Mouse (Mus musculus) retina, postnatal 7 days (tissue): ENCODE results near the gene Gpr137.

Experiments
- DNase-seq: peaks from one replicate; pipeline ENCODE4 v3.0.0-alpha.2; 2012; ENCODE audit warnings: low read depth, low spot score

Gpr137 gene

DNA sequence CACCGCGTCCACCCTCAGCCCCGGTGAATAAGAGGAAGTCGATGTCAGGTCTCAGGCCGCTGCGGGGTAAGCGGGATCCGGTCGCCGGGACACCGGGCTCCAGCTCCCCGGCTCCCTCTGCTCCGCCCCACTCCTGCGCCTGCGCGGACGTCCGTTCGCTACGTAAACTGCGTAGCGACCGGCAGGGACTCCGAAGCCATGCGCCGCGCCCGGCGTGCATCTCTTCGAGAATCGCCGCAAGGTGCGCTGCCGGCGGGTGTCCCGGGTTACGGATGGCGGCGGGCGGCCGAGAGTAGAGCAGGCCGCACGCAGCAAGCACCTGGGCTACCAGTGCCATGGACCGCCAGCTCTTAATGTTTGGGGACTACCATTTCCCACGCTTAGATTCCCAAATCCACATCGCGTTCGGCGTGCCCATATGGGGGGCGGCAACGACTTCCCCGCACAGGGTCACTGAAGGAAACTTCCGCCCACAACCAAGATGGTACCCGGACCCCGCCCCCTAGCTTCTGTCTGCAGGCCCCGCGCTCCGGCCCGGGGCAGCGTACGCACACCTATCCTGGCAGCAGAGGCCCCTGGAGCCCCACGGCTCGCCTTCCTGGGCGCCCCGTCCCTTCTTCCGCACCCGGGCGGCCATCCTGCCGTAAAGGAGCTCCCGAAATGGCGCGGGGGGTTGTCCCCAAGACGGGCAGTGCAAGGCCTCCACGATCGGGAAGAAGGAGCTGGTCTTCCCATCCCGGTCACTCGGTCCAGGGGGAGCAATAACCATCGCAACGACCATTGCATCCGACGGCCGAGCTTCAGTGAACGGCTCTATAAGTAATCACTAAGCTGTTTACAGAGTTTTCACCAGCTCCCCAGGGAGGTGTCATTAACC lies 670 bp downstream of the Gpr137 start, which contains the start of gene Bad:
Gene Bad, plus strand, starts transcription at position 490 of the 877 bp plus-strand sequence.
- peak; percentile 94 for DNase-seq

DNA sequence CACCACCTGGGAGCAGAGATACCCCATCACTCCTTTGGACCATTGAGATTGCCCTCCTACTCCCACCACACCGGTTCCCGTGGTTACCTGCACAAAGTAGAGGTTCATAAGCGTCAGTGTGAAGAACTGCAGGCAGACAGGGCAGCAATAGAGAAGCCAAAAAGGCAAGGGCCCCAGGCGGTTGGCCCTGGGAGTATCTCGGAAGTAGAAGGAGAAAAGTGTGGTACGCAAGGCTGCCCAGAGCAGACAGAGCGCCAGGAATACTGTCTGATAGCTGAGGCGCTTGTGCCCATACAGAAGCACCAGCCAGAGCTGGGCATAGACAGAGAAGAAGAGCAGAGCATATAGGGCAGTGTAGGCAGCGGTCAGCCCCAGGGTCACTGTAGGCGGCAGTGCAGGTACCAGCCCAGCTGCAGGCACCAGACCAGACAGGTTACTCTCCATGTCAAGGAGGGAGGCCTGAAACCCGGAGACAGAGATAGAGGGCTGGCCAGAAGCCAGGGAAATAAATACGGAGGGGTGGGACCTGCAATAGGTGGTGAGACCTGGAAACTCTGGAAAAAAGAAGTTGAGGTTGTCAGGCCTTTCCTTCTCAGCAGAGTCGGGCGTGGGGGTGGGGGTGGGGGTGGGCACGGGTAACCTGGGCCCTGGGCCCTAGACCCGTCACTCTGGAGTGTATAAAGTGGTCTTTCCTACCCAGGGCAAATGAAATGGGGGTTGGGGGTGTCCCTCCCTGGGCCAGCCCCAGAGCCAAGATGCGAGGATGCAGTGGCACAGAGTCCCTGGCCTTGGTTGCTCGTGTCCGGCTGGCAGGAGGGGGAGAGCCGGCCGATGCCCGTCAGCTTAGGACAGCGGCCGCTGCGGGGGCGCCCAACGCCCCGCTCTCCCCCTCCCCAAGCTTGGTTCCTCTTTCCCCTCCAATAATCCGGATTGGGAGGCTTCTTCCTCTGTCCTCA lies 1.6 kb downstream of the Gpr137 start:
- no peak for DNase-seq

DNA sequence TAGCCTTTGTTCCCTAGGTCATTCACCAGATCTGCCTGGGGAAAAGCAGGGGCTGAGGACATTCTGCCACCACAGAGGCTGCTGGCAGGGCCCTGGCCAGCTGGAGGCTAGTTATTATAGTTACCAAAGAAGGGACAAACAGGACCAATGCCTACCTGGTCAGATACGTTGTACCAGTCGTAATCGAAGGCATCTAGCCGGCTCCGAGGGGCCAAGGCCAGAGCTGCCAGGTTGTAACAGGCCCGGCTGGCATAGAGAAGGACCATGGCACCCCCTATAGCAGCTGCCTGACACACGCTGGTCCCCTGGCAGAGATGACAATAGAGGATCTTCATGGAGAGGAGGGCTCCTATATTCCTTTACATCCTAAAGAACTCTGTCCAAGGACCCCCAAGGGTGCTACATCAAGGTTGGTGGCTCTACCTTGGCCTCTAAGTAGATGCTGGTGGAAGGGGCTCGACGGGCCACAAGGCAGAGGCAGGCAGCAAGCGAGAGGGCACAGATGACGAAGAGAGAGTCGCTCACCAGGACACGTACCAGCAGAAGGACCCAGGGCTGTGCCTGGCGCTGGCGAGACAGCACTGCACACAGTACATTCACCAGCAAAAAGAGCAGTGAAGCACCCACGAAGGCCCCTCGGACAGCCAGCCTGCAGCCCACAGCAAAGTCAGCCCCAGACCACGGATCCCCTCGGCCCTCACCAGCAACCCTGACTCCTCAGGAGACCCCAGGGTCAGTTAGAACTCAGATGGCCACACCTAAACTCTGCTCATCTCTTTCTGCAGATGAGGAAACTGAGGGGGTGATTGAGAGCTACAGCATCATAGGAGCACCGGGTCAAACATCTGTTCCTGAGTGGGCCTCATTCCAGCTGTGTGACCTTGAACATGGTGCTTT lies 2.9 kb downstream of the Gpr137 start:
- no peak for DNase-seq

DNA sequence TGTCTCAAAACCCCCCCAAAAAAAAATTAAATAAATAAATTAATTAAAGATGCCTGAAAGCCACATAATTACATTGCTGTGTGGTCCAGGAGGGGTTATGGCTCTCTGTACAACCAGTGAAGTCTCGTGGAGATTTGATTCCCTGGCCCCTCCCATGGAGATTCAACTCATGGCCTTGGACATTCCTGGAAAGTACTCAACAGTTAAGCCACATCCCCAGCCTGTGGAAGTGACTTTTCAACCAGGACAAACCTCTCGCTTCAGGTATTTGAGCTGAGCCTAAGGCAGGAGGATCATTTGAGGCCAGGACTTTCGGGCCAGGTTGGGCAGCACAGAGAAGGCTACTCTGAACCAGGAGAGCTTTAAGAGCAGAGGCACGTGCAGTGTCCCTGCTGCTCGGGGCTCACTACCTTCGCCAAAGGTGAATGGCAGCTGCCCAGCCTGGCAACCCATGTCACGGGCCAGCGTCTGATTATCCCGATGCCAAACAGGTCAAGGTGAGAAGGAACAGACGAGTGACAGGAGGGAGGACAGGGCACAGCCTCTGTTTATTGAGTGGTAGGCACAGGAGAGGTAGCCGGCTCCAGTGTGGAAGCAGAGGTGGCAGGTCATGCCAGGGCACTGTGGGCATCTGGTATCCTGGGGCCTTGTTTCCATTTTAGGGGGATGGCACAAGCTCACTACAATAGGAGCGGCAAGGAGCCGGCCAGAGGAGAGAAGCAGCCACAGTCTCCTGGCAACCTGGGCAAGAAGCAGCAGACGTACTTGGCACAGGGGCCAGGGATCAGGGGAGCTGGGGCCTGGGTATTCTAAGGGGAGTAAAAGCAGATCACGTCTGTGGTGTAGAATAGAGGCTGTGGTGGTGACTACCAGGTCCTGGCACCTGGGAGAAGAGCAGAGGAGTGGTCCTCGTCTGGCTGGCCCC lies 4.5 kb downstream of the Gpr137 start:
- DNase-seq: no peak

DNA sequence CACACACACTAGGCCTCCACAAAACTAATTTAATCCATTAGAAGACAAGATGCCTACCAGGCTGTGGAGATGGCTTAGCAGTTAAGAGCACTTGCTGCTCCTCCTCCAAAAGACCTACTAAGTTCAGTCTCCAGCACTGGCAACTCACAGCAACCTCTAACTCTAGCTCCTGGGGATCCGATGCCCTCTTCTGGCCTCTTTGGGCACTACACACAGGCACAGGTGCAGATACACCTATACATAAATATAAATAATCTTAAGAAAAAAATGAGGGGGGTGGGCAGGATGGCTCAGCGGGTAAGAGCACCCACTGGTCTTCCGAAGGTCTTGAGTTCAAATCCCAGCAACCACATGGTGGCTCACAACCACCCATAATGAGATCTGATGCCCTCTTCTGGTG lies 6.0 kb downstream of the Gpr137 start:
- no peak for DNase-seq

DNA sequence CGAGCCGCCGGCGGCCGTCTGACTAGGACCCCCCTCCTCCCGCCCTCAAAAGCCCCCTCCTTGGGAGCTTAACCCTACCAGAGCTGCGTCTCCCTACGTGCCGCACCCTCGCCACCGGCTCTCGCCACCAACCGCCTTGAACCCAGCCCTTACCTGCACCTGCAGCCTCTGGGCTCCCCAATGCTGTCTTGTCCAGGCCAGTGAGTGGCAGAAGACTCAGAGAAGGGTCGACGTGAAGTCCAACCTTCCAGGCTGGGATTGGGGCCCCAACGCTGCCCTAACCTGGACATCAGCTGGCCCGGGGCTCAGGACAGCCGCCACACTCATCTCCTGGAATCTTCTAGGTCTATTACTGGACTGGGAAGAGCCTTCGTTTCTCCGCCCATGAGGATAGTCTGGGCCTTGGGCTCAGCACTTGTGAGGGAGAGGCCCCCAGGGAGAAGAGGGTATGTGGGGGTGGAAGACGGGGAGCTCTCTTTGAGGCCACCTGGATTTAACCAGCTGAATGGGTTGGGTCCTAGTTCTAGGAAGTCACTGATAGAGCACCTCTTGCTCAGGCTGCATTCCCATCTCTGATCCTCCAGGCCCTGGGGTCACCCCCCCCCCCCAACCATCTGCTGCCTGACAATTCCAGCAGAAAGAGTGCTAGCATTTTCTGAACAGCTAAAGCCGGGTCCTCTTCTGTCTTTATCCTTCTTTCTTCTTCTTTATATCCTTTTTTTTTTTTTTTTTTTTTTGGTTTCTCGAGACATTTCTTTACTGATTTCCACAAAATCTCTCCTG lies 7.9 kb downstream of the Gpr137 start, which contains the start of gene Kcnk4:
Gene Kcnk4, minus strand, starts transcription at position 321 of the 783 bp plus-strand sequence.
- no peak for DNase-seq

DNA sequence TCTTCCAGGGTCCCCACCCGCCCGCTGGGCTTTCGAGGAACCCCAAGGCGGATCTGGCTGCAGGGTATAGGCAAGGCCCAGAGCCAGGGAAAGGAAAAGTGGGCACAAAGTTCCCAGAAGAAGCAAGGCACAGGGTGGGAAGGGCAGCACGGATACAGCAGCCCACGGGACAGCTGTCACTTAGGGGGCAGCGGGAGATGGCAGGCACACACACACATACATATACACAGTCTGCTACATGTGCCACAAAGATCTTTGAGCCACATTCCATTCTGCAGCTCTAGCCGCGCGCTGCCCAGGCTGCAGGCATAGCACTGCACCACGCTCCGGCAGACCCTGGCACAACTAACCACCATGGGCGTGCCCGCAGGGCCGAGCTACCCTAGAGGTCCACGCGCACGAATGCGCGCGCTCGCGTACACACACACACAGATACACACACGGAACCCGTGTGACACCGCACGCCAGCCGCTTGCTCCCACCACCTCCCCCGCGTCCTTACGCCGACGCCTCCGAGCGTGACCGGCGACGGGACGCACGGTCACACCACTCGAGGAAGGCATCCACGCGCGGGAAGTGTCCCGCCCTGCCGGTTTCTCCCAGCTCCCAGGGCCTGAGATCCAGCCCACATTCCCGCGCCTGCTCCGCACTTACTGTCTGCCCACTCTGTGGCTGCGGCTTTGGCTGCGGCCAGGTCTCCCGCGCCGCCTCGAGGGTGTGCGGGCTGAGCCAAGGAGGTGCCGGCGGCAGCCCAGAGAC lies 8.7 kb downstream of the Gpr137 start:
- DNase-seq: no peak

DNA sequence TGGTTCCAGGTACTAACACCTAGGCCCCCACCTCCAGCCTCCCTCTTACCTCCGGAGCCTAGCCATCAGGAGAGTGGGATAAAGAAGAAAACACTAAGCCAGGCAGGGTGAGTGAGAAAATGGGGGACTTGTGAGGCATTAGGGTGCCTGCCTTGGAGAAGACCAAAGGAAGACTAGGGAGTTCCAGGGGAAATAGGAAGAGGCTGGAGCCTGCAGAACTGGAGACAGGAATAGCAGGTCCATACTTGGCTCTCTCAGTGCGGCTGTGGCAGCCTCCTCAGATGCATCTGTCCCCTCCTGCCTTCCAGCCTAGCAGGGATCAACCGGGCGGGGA lies 9.2 kb downstream of the Gpr137 start:
- no peak for DNase-seq

DNA sequence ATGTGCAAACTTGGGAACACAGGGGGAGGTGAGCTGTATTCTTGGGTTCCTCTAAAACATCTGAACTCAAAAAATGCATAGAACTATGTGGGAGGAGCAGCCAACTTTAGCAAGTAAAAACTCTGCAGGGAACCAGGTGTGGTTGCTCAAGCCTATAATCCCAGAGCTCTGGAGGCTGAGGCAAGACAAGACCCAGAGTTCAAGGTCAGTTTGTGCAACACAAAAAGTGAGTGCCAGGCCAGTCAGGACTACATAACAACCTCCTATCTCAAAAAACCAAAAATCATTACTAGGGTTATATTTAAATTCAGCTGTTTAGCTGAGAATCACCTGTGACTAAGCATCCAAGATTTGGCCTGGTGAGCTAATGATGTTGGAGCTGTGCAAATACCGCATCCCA lies 10.3 kb downstream of the Gpr137 start:
- DNase-seq: no peak

DNA sequence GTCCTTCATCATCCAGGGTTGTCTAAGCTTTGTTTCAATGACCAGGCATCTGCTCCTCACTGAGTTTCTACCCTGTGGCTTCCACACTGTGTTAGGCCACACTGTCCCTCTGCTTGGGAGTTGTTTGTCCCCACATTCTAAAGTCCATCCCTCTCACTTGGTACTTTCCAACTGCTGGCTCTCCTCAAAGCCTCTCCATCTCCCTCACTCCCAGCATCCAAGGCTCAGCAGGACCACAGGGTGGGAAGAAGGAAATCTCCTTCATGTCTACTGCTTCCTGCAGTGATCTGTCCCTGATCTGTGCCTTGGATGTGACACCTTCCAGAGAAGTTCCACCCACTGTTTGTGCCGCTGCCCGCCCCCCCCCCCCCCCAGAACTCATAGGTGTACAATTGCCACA lies 11.3 kb downstream of the Gpr137 start:
- DNase-seq: no peak

DNA sequence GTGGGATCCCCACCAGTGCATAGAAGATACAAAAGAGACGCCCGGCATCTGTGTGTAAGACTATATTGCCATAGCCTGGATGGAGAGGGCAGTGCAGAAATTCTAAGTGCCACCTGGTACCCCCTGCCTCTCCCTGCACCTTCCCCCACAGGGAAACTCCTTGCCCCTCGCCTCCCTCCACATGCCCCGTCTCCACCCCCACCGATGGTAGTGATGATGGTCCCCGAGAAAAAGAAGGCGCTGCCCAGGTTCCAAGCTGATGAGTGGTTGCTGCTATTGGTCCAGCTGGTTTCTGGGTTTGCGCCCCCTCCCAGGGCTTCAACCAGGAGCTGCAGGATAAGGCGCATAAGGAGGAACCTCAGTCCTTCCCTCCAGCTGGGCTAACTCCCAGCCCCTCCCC lies 14.2 kb downstream of the Gpr137 start:
- DNase-seq: no peak

DNA sequence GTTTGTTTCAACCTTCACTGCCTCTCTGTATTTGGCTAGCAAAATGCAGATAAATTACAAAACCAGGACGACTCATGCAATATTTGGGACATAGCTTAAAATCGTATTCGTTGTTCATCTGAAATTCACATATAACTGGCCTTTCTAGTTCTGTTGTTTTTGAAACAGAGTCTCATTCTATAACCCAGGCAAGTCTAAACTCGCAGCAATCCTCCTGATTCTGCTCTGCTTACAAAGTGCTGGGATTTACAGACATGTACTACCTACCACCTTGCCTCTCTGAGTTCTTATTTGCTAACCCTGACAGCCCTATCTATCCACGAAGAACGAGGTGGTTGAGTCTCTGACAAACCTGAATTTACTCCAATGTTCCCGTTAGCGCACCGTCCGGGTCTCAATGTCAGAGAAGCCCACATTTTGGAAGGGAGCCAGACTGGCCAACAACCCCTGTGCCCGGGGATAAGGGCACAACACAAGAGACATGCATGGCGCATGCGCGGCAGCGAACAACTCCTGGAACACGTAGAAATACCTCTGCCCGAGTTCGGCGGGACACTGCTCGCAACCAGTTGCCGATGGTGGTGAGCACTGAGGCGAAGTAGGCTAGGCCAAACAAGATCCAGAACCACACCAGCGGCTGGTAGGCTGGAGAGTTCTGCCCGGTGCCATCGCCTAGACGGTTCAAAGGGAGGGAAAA lies 15.6 kb downstream of the Gpr137 start:
- no peak for DNase-seq

DNA sequence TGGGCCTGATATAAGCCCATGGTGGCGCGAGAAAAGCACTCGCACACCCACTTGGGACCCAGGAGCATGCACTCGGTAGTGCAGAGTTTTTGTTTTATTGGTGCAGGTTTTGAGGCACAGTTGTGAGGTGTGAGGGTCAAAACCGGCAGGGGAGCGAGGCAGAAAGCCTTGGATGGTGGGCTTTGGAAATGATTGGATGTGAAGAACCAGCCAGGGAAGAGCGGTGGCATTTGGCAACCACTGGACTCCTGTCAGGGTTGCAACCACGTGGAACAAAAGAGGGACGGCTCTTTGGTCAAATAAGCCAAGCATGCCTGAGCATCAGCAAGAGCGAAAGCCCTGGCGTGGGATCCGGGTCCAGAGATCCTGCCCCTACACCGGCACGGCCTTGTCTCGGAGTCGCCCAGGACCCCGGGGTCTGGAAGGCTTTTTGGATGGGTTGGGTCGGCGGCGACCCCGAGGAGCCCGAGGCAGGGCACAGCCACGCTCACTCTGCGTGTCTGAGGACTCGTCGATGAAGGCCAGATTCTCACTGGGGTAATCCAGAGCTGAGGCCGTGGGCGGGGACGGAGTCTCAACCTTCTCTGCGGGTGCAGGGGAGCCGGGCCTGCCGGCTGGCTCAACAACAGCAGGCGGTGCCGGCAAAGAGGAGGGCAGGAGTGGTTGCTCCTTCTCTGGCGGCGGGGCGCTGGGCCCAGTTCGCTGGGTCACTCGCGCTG lies 16.5 kb downstream of the Gpr137 start:
- no peak for DNase-seq

DNA sequence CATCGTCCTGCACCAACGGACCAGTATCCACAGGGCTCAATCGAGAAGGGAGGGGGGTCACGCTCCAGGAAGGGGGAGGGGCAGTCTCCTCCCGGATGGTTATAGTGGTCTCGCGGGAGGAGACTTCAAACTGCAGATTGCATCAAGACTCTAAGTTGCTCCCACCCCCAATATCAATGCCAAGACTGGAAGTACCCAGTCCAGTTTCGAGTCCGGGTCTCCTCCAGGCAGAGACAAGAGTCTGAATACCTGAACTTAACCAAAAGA lies 17.0 kb downstream of the Gpr137 start, which contains the start of gene Catsperz:
Gene Catsperz, minus strand, starts transcription at position 74 of the 267 bp plus-strand sequence.
- no peak for DNase-seq

DNA sequence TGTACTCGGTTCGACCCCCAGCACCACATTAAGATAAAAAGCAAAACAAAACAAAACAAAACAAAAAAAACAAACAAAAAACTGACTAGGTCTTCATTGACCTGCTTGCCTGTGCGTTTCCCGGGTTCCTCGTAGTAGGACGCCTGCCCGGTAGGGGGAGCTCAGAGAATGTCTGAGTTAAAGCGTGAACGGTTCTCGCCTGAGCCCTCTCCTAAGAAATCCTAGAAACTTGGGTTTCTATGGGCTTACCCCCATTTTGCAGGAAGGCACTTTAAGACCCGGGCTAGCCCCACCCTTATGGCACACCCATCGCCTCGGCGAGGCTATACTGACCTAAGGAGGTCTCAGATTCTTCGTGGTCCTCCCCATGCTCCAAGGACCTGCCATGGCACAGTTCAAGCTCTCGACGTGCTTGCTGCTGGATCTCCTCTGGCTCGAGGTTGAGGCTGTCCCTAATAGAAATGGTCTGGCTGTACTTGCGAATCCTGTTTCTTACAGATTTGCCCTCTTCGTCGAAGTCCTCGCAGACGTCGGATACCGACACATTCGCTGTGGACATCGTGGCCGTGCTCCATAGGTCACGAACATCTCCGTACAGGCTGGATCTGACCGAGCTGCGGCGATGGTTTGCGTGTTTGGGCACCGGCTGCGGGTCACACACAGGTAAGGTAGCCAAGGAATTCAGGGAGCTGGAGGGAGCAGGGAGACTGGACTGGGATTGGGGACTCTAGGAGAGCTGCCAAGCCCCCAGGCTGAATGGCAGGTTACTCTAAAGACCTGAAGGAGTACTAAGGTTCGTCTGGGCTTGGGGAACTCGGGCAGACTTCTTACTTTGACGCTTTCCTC lies 17.6 kb downstream of the Gpr137 start:
- DNase-seq: no peak

DNA sequence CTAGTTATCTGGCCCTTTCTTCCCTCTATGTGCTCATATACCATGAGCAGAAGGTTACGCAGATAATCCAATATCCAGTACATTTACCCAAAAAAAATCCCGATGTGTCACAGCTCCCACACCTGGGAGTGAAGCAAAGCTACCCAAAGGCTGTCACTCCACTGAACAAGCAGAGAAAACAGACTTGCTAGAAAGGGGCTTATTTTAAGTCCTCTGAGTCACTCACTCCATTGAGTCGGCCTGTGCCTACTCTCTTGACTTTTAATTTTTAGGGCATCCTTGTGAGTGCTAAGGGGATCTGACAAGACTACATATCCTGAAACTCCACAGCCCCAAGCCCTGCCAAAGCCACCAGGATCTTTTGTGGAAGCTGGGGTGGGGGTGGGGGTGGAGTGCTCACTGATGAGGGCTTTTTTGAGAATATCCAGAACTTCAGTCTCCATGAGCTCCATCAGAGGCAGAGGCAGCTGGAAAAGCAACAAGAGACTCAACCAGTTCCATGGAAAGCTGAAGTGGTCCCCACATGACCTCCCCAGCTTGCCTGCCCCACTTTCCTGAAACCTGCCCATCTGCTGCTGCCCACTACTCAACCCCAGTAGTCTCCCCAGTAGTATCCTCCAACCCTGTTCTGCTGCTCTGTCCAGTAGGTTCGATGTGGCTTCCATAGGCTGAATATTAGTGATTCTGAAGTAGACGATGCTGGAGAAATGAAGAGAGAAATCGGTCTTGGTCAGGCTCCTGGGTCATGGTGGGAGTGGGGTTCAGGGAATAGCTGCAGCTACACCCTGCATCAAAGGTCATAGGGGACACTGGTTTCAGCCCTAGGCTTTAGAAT lies 19.2 kb downstream of the Gpr137 start:
- no peak for DNase-seq
